Mouse (Mus musculus): ENCODE results near the gene Prpf40b. TPM values are rescaled to one million over a fixed set of nuclear protein-coding genes. Genes with fewer than 3 reads are reported as not detected.

The Prpf40b gene
- polyA plus RNA-seq, 1 experiment from 2014 or later = 59.1 TPM

GRCm38 (mm10) chr15:99344961-99345360 is 50.1 kb downstream of the Prpf40b start:
- 63% methylated on average over 4 of the region's 4 CpGs for WGBS
- H3K4me2 ChIP-seq = no peak overlapping the region
- ATAC-seq (ENCODE audit: insufficient read depth) (no peak; the same call in 1 of the 2 replicates), DNase-seq (no peak)
- no peaks in the 10 kb centered on the region for H3K27me3 ChIP-seq (ENCODE audit: insufficient read depth, low read length)
- no peaks in the 10 kb centered on the region for H3K9me3 ChIP-seq (ENCODE audit: low read depth, low read length)
- H3K27ac ChIP-seq (ENCODE audit: low read depth) = peak overlapping the region; percentile 86; the same call in 1 of the 2 replicates
- H3K36me3 ChIP-seq (ENCODE audit: insufficient read depth) = no peaks in the 10 kb centered on the region
- H3K9ac ChIP-seq = no peak overlapping the region
- peaks cover 36% of the 10 kb centered on the region for H3K4me1 ChIP-seq (ENCODE audit: insufficient read depth)
- no peak for TF ChIP-seq CTCF (IDR thresholded peaks at IDR 0.05; ENCODE audit: low read depth)
- H3K4me3 ChIP-seq (ENCODE audit: low read depth, low read length) = no peak overlapping the region

- no peak for TF ChIP-seq CTCF (IDR thresholded peaks at IDR 0.05; ENCODE audit: low read depth)
- no peak for DNase-seq
- no peaks in the 10 kb centered on the region for H3K27me3 ChIP-seq (ENCODE audit: insufficient read depth, low read length)
- H3K9ac ChIP-seq = no peak overlapping the region
- no peak overlapping the region for H3K27ac ChIP-seq (ENCODE audit: low read depth)
- ATAC-seq (ENCODE audit: insufficient read depth) = no peak
- H3K4me1 ChIP-seq (ENCODE audit: insufficient read depth) = no peaks in the 10 kb centered on the region
- no peaks in the 10 kb centered on the region for H3K36me3 ChIP-seq (ENCODE audit: insufficient read depth)
- H3K4me2 ChIP-seq = no peak overlapping the region
- 72% methylated on average over 6 of the region's 6 CpGs for WGBS
- no peaks in the 10 kb centered on the region for H3K9me3 ChIP-seq (ENCODE audit: low read depth, low read length)
- H3K4me3 ChIP-seq (ENCODE audit: low read depth, low read length) = no peak overlapping the region
These were observed 56.7 kb downstream of the Prpf40b start for GRCm38 (mm10) chr15:99351610-99352009.

- ATAC-seq (ENCODE audit: insufficient read depth) (no peak), DNase-seq (no peak)
- 53% methylated on average over 5 of the region's 5 CpGs for WGBS
- Histone ChIP-seq H3K27ac (ENCODE audit: low read depth) (no peak overlapping the region), H3K27me3 (ENCODE audit: insufficient read depth, low read length) (no peaks in the 10 kb centered on the region), H3K4me3 (ENCODE audit: low read depth, low read length) (no peak overlapping the region), H3K36me3 (ENCODE audit: insufficient read depth) (no peaks in the 10 kb centered on the region), H3K9ac (no peak overlapping the region), H3K4me1 (ENCODE audit: insufficient read depth) (no peaks in the 10 kb centered on the region), H3K4me2 (no peak overlapping the region), H3K9me3 (ENCODE audit: low read depth, low read length) (no peaks in the 10 kb centered on the region)
- no peak for TF ChIP-seq CTCF (IDR thresholded peaks at IDR 0.05; ENCODE audit: low read depth)
These were observed 57.4 kb downstream of the Prpf40b start for GRCm38 (mm10) chr15:99352306-99352705.

- no peak overlapping the region for H3K27ac ChIP-seq (ENCODE audit: low read depth)
- H3K9me3 ChIP-seq (ENCODE audit: low read depth, low read length) = no peaks in the 10 kb centered on the region
- 67% methylated on average over 6 of the region's 6 CpGs for WGBS
These were observed 60.8 kb downstream of the Prpf40b start for GRCm38 (mm10) chr15:99355660-99356059.

GRCm38 (mm10) chr15:99356462-99356861 is 61.6 kb downstream of the Prpf40b start:
- Histone ChIP-seq H3K4me3 (ENCODE audit: low read depth, low read length) (no peak overlapping the region), H3K9ac (no peak overlapping the region), H3K4me2 (no peak overlapping the region), H3K9me3 (ENCODE audit: low read depth, low read length) (no peaks in the 10 kb centered on the region), H3K4me1 (ENCODE audit: insufficient read depth) (no peaks in the 10 kb centered on the region), H3K27ac (ENCODE audit: low read depth) (no peak overlapping the region), H3K36me3 (ENCODE audit: insufficient read depth) (no peaks in the 10 kb centered on the region), H3K27me3 (ENCODE audit: insufficient read depth, low read length) (no peaks in the 10 kb centered on the region)
- DNase-seq = no peak
- no peak for TF ChIP-seq CTCF (IDR thresholded peaks at IDR 0.05; ENCODE audit: low read depth)
- 65% methylated on average over 6 of the region's 6 CpGs for WGBS
- no peak for ATAC-seq (ENCODE audit: insufficient read depth)

More at GRCm38 (mm10) chr15:99355660-99356059, 60.8 kb downstream of the Prpf40b start:
- TF ChIP-seq CTCF (IDR thresholded peaks at IDR 0.05; ENCODE audit: low read depth) = no peak
- Histone ChIP-seq H3K9ac (no peak overlapping the region), H3K4me1 (ENCODE audit: insufficient read depth) (no peaks in the 10 kb centered on the region), H3K27me3 (ENCODE audit: insufficient read depth, low read length) (no peaks in the 10 kb centered on the region), H3K4me3 (ENCODE audit: low read depth, low read length) (no peak overlapping the region), H3K36me3 (ENCODE audit: insufficient read depth) (no peaks in the 10 kb centered on the region), H3K4me2 (no peak overlapping the region)
- no peak for DNase-seq
- no peak for ATAC-seq (ENCODE audit: insufficient read depth)

GRCm38 (mm10) chr15:99358952-99359351 is 64.1 kb downstream of the Prpf40b start:
- ATAC-seq (ENCODE audit: insufficient read depth) (no peak), DNase-seq (no peak)
- no peaks in the 10 kb centered on the region for H3K9me3 ChIP-seq (ENCODE audit: low read depth, low read length)
- H3K36me3 ChIP-seq (ENCODE audit: insufficient read depth) = no peaks in the 10 kb centered on the region
- no peak for TF ChIP-seq CTCF (IDR thresholded peaks at IDR 0.05; ENCODE audit: low read depth)
- H3K9ac ChIP-seq = no peak overlapping the region
- H3K4me1 ChIP-seq (ENCODE audit: insufficient read depth) = no peaks in the 10 kb centered on the region
- H3K27me3 ChIP-seq (ENCODE audit: insufficient read depth, low read length) = no peaks in the 10 kb centered on the region
- no peak overlapping the region for H3K4me3 ChIP-seq (ENCODE audit: low read depth, low read length)
- no peak overlapping the region for H3K27ac ChIP-seq (ENCODE audit: low read depth)
- H3K4me2 ChIP-seq = no peak overlapping the region
- 79% methylated on average over 9 of the region's 9 CpGs for WGBS

- Histone ChIP-seq H3K4me1 (ENCODE audit: insufficient read depth) (0 out of 2 replicates have a peak, but pooled peaks cover 2% of the 10 kb centered on the region), H3K4me3 (ENCODE audit: low read depth, low read length) (no peak overlapping the region), H3K27ac (ENCODE audit: low read depth) (no peak overlapping the region; the same call in 1 of the 2 replicates), H3K9me3 (ENCODE audit: low read depth, low read length) (no peaks in the 10 kb centered on the region), H3K27me3 (ENCODE audit: insufficient read depth, low read length) (no peaks in the 10 kb centered on the region), H3K9ac (no peak overlapping the region), H3K36me3 (ENCODE audit: insufficient read depth) (no peaks in the 10 kb centered on the region), H3K4me2 (no peak overlapping the region)
- 69% methylated on average over 7 of the region's 7 CpGs for WGBS
- TF ChIP-seq CTCF (IDR thresholded peaks at IDR 0.05; ENCODE audit: low read depth) = no peak
- DNase-seq (no peak), ATAC-seq (ENCODE audit: insufficient read depth) (no peak)
These were observed 69.2 kb downstream of the Prpf40b start for GRCm38 (mm10) chr15:99364022-99364530.
